Mouse (Mus musculus): ENCODE data around the gene Mgat4e. TPM values are rescaled to one million over a fixed set of nuclear protein-coding genes. Genes with fewer than 3 reads are reported as not detected.

Mgat4e gene
- not detected for polyA plus RNA-seq (2017; shearing (Covaris generic))

GRCm38 (mm10) chr1:134549632-134550132 is at the start of gene Mgat4e:
Gene Mgat4e, minus strand, starts transcription at chr1:134549682.

GRCm38 (mm10) chr1:134559976-134560375 is 10.5 kb upstream of the Mgat4e start, which contains the start of gene Kdm5b:
Gene Kdm5b, plus strand, starts transcription at chr1:134560171.

GRCm38 (mm10) chr1:134494428-134495215 is 54.9 kb downstream of the Mgat4e start, which contains the start of gene Rabif:
Gene Rabif, plus strand, starts transcription at chr1:134494648.

Other genes starting within 250 kb of the Mgat4e start
- not detected for gene Ppfia4, start 216.8 kb downstream of the Mgat4e start, polyA plus RNA-seq (2017; shearing (Covaris generic))
- gene Tmem183a, start 187.7 kb downstream of the Mgat4e start, polyA plus RNA-seq (2017; shearing (Covaris generic)) = 112 TPM
- gene 4933406M09Rik, start 163.7 kb downstream of the Mgat4e start, polyA plus RNA-seq (2017; shearing (Covaris generic)) = not detected
- gene Cyb5r1, start 144.1 kb downstream of the Mgat4e start, polyA plus RNA-seq (2017; shearing (Covaris generic)) = 23.7 TPM
- 119 TPM for gene Adipor1, start 134.3 kb downstream of the Mgat4e start, polyA plus RNA-seq (2017; shearing (Covaris generic))
- gene Klhl12, start 94.2 kb downstream of the Mgat4e start, polyA plus RNA-seq (2017; shearing (Covaris generic)) = 24.5 TPM
- 30.5 TPM for gene Rabif, start 55.0 kb downstream of the Mgat4e start, polyA plus RNA-seq (2017; shearing (Covaris generic))
- 33.5 TPM for gene Kdm5b, start 10.5 kb upstream of the Mgat4e start, polyA plus RNA-seq (2017; shearing (Covaris generic))
- 0.79 TPM for gene Syt2, start 97.0 kb upstream of the Mgat4e start, polyA plus RNA-seq (2017; shearing (Covaris generic))